Mouse (Mus musculus): ENCODE measurements around the gene Pnmal2.

DNA sequence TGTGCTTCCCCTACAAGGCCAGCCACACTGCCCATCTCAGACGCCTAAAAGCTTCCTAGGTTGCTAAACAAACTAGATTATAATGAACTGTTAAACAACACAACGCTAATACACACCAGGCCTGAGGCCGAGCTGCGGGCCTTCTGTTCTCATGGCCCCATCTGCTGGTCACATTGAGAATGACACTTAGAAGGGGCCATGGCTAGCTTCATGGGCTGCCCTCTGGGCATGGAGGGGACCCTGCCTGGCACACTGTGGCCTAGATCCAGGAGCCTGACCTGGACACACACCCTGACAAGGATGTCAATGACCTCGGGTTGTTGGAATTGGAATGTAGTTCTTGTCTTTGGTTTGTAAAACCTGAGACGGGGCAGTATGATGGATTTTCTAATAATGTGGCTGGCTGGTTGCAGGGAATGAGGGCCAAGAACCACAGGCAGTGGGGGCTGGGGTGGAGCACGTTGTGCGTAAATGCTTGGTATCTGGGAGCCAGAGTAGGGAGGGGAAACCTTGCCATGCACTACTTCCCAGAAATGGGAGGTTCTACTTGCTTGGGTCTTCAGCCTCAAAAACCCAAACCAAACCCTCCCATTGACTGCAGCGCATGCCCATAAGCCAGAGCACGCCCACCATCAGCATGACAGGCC is 30.6 kb upstream of the Pnmal2 start:
- peak; percentile 84 to 95 (median 87) for TF ChIP-seq CTCF (IDR thresholded peaks at IDR 0.05 in 2 of 3, conservative IDR thresholded peaks at IDR 0.05 in 1 of 3; ENCODE audit: control insufficient read depth in 1 of 3, insufficient read depth in 1 of 3, low read depth in 2 of 3, low read length in 3 of 3, poor library complexity in 1 of 3, severe bottlenecking in 1 of 3)
- no peak for TF ChIP-seq TAL1 (IDR thresholded peaks at IDR 0.05; ENCODE audit: low read length)
- no peak for TF ChIP-seq POLR2A (IDR thresholded peaks at IDR 0.05; ENCODE audit: control insufficient read depth in 1 of 2, insufficient read depth in 1 of 2, low read depth in 1 of 2, low read length in 2 of 2, poor library complexity in 1 of 2)
- TF ChIP-seq SMC3 (IDR thresholded peaks at IDR 0.05; ENCODE audit: low read depth, low read length): peak; percentile 89
- TF ChIP-seq TCF12 (IDR thresholded peaks at IDR 0.05; ENCODE audit: low read depth, low read length): no peak
- TF ChIP-seq MEF2A (IDR thresholded peaks at IDR 0.05; ENCODE audit: extremely low read depth, insufficient replicate concordance, low read depth, low read length, poor library complexity, severe bottlenecking): no peak
- no peak for TF ChIP-seq ETS1 (IDR thresholded peaks at IDR 0.05; ENCODE audit: low read depth, low read length)
- peak; percentile 21; the same call in 1 of the 2 replicates for TF ChIP-seq CHD2 (IDR thresholded peaks at IDR 0.05; ENCODE audit: low read length)
- no peak for TF ChIP-seq USF1 (IDR thresholded peaks at IDR 0.05; ENCODE audit: low read depth, low read length)
